Mouse (Mus musculus) frontal cortex, postnatal 25 days (tissue): ENCODE data around the gene Mob3c.

Experiments
- DNase-seq, 2 experiments: peaks; one replicate each; pipeline ENCODE4 v3.0.0; 2022; ENCODE audit warnings: low spot score in 2 of 2

Gene Mob3c

DNA sequence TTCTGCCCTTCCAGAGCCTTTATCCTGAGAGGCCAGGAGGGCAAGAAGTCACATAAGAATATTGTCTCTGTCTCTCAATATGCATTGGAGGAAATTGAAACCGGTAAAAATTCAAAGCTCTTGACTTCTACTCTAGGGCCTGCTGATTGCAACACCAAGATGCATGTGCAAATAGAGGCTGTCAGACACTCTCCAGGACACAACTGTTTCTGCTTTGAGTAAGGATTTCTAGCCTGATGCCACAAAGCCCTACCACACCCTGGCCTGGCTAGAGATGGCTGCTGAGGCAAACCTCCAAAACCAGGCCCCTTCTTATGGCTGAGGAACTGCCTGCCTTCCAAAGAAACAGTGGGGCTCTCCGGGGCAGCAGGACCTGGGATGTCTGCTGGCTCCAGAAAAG, 7.7 kb downstream of the Mob3c start:
- no peak for DNase-seq

DNA sequence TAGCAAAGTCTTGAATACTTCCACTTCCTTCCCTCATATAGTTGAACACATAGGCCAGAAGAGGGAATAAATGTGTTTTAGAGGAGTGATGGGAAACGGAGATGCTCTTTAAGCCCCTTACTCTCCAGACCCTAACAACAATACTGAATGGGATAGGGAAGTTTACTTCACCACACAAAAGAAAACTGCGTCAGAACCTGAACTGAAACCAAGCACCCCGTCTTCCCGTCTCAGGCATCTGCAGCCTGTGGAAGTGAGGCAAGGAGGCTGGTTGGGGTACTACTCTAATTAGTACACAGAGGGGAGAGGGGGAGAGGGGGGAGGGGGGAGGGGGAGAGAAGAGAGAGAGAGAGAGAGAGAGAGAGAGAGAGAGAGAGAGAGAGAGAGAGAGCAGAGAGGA, 10.3 kb downstream of the Mob3c start:
- DNase-seq = no peak

DNA sequence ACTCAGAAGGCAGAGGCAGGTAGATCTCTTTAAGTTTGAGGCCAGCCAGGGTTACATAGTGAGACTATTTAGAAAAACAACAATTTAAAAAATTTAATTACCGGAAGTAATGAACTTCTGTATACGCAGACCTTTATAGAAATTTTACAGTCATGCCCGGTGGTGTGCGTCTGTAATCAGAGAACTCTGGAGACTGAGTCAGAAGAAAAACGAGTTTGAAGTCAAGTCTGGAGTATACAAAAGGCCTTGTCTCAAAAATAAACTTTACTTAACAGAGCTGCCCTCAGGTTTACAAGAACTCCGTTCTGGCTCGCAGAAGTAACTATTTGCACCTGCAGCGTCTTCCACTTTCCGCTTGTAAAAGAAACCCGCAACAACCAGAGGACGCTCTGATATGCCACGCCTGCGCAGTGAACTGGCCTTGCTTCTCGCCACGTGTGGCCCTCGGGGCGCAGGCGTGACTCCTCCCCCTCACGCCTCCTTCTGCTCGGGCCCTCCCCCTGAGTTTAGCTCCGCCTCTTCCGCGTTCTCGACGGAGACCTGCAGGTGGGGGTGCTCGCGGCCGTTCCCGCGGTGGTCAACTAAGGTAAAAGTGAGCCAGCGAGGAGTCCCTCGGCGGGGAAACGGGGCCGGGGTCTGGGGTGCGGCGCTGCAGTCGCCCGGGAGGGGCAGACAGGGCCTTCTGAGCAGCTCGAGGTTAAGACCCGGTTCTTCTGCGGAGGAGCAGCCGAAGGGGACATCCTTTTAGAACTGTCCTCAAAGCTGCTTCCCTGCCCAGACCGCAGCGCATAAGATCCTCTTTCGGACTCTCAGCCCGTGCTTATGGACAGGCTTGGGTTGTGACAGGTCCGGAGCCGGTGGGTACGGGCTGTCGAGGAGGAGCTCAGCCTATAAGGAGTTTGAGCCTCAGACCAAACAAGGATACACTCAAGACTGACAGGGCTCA, 11.1 kb downstream of the Mob3c start, which contains the start of gene Mknk1:
TSS of gene Mknk1 (plus strand) at position 503 of the 946 bp plus-strand sequence.
- DNase-seq = peak; percentile 77 to 83

DNA sequence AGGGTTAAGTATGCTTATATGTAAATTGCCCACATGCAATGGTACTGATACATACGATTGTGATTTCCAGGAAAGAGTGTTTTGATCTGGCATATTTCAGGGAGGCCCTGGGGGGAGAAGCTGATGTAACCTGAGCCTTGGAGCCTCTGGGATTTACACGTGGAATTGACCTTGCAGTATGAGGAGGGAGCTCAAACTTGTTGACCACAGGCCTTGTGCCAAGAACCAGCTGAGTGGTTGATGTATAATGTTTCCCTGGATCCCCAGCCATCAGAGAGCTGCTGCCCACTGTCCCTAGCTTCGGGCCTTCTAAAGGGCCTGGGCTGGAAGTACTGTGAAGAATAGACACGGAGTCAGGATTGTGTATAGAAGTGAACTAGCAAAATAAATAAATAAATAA, 12.1 kb downstream of the Mob3c start:
- no peak for DNase-seq

DNA sequence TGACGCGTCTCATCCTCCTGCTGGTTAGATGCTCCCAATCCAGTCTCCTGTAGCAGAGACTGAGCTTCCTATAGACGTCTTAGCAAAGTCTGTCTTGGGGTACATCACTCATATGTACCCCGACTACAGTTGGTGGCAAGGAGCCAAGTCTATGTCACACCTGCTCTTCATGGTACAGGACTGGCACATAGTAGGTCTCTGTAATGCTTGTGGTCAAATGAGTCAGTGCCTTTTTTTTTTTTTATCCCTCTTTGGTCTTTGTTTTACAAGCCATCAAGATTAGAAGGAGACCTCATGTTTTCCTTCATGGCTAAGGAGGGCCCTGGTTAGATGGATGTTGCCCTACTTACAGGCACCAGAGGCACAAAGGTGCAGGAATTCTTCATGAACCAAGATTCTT, 12.9 kb downstream of the Mob3c start:
- no peak for DNase-seq

DNA sequence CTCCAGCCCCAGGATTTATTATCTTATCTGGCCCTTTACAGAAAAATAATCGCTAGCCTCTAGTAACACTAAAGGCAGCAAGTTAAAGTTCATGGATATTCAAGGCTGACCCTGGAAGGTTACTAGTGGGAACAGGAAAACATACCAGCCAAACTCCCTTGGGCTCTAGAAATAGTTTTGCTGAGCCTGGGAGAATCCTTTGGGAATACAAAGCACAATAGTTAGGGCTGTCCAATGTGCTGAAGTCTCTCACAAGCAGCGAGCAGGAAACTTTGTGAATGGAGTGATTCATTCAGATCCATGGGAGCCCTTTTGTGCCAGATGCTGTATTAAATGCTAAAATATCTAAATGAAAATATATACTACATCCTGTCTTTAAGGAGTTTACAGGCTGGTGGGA, 18.8 kb downstream of the Mob3c start:
- DNase-seq = no peak

DNA sequence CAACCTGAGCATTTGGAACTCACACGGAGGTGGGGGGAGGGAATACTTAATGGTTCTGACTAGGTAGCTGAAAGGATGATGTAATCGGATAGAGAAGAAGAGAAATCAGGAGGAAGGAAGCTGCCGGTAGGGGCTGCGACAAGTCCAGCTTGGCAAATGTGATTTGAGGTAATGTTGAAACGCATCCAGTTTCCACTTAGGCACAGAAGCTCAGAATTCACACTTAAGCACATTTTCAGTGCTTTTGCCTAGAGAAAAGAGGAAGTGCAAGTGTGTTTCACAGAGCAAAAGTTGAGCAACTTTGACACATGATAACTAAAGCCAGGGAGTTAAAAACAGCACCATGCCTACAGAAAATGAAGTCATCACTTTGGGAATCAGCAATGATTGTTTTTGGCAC, 19.5 kb downstream of the Mob3c start:
- no peak for DNase-seq

DNA sequence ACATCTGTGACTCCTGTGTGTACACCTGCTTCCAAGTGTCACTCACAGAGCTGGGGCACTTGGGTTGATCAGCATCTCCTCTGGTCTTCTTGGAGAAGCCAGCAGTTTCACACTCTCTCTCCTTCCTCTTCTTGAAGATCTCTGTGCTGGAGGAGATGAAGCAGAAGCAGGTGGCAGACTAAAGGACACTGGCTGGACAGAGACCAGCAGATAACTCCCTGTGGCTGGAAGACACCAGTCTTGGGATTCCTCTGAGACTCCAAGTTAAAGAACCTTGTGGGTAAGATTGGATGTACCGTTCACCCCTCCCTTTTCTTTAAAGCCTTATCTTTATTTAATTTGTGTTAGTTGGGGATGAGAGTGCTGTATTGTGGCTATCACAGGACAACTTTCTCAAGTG, 20.2 kb downstream of the Mob3c start:
- DNase-seq = no peak

DNA sequence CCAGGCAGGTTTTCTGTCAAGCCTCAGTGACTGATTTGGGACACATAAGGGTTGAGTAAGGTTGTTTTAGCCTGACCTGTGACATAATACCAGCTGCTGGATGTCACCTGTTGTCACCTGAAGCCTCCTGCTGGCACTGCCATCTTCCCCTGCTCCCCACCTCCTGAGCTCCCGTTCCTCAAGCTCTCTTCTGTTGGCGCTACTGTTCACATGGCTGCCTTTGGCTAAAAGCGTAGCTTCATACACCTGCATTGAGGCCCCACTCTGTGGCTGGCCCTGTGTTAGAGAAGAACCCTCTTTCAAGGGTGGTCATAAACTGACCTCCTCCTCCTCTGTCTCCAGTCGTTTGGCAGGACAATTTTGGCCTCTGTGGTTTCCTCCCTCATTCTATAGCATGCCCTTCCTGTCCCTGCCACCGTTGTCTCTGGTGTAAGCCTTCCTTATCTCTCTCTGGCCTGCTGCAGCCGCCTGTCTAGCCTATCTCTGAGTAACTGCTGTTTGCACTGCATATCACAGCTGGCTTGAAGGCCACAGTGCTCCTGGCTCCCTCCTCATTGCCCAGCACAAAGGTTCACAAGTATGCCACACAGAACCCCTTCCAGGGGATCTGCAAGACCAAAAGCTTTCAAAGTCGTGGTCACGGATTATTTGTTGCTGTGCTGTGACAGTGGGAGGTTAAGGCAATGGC, 21.2 kb downstream of the Mob3c start:
- DNase-seq = no peak

DNA sequence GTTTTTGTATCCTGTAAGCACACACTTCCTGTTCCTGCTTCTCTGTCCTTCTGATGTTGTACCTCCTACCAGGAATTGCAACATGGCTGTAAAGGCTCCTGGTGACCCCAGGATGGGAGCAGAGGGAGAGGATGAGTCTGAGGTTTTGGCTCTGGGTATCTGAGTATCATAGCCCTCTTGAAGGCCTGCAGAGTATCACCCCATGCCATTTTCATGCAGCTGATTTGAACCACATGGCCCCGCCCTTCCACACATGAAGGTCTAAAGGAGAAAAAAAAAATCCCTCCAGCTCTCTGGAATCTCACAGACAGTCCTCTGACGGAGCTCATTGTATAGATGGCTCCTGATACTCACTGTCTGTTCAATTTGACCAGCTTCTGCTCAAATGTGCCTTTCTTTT, 22.2 kb downstream of the Mob3c start:
- DNase-seq = no peak

DNA sequence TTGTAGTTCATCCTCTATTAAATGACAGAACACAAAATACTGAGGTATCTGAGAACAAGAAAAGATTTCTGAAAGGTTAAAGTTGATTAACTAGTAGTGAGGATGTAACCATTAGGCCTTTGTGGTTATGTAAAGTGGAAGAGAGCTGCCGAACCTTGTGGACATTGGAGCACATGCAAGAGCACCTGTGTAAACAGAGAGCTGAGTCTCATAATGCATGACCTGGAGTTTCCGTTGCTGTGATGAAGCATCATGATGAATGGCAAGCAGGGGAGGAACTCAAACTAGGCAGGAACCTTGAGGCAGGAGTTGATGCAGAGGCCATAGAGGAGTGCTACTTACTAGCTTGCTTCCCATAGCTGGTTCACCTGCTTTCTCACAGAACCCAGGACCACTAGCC, 22.7 kb downstream of the Mob3c start:
- no peak for DNase-seq

DNA sequence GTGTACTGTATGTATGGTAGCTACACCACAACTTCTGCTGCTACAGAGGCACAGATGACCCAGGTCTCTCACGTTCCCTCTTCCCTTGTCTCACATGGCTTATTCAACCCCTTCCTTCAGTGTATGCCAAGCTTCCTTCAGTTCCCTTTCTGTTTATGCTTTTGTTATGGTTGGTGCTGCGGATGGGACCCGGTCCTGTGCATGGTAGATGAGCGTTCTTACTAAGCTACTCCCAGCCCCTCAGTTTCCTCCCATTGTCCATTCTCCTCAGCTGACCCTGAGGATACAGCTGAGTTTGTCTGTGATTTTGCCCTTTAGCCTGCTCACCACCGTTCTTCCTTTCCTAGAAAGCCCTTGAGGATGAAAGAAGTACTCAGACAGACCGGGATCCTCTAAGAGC, 23.7 kb downstream of the Mob3c start:
- DNase-seq = no peak

DNA sequence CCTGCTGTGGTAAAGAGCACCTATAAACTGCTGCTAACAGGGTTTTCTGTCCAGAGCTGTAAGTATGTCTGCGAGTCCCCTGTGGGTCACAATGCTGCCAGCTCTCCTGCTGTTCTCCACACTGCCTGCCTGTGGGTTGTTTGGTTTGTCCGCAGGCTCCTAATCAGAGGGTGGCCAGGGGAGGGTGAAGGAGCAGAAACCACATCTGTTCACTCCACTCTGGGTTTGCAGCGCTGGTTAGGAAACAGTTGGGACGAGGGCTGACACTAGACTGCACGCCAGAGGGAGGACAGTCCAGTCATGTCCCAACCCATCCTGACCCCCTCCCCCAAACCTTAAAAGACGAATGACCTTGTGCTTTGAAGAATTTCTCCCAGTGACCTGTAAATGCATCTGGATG, 27.2 kb downstream of the Mob3c start:
- DNase-seq = no peak

DNA sequence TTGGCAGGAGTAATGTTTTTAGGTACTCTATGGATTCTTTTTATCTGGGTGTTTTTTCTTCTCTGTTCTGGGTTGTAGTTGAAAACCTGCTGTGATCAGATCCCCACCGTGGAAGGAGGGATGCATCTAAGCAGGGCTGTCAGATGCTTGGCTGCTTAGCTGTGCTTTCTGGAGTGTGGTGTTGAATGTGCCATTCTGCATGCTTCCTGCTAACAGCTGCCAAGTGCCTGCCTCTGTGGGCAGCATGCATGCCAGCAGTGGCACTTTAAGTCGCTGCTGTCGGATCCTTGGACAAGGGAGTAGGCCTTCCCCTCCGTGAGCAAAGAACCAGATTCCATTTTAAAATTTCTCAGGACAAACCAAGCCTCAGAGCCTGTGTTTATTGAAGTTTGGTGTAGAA, 27.7 kb downstream of the Mob3c start:
- DNase-seq = no peak

DNA sequence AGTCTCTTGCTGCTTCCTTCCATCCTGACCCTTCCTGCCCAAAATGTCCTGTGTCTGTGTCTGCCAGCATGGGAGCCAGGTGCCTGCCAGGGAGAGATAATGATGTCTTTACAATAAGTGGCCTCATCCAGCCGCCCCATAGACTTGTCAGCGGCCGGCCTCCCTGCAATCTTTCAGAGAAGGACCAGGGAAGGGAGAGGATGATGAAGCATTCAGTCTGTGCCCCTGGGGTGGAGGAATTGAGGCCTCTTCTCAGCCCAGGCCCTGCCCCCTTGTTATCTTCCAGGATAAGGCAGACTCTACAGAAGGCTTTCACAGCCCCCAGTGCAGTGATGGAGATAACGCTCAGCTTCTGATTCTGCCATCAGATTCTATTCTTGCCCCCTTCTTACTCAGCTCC, 28.4 kb downstream of the Mob3c start:
- no peak for DNase-seq

DNA sequence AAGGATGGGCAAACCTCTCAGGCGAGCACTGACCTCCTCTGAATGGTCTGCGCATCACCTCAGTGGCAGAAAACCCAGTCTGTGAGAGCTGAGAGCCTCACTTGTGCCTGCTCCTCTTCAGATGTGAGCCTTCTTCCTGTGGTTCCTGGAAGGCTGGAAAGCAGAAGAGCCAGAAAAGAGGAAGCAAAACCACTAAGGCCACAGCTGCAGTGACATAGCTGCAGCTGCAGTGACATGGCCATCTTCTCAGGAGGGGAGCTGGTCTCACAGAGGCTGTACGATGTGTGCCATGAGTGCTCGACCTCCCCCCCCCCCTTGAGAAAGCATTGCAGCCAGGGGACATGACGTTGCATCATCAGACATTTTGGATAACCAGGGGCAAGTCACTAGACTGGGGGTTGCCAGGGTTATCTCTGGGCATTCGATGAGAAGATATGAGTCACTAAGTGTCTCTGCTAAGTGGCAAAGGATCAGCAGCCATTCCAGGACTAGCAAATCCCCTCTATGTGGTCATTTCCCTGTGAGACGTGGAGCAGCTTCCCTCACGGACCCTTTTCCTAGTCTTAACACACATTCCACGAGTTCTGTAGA, 29.5 kb downstream of the Mob3c start:
- DNase-seq = no peak

DNA sequence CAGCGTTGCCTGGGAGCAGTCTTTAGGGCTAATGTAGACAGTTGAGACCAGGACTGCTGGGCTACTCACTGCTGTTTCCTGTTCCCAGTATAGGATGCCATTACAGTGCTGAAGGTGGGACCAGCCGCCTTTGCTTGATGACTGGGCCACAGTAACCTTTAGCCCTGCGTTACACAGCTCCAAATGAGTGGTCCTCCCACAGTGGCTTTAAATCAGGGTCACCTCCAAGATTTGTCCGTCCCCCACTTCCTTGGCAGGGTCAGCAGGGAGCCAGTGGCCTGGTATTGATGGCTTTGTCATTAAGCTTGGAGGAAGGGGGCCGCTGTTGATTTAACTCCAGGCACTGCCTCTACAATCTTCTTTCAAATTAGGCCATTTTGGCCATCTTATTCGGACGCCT, 35.5 kb downstream of the Mob3c start:
- no peak for DNase-seq

DNA sequence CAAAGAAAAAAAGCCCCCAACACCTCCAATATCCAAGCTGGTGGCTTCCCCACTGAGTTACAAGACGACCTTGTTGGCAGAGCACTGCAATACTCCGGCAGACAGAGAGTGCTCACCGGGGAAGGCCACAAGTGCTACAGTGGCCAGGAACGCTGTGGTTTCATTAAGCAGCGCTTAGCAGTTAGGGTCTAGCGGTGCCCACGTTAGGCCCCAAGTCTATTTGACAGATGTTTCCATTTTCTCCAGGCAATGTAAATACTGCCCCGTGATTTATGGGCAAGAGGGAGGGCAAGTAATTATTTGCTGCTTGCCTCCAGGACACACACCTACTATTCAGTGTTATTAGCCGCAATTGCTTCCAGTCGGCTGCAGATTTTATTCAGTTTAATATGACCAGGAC, 36.0 kb downstream of the Mob3c start:
- DNase-seq = no peak

DNA sequence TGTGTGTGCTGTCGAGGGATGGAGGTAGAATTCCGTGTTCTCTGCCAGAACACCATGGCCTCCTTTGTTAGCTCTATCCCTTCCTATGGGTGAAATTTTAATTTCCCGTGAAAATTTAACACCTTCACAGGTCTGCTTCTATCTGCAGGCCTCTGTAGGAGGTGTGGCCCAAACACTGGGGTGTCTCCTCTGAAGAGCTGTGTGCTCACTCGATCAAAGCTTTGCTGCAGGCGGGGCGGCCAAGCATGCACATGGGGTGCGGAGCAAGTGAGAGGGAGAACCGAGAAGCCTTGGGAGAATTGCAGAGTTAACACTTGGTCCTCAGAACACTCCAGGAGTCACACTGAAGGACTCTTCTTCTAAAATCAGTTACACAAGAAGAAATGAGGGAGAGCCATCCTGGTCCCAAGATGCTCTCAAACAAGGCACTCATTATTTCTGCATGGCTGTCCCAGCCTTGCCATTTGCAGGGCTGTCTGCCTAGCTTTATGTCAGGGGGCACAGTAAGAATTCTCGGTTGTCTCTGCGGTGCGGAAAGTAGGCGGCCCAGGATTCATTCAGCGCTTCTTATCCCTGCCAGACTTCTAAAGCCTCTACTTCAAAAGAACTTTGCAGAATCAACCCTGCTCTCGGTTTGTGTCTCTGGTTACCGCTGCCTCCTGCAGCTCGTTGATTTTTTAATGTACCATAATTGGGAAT, 41.8 kb downstream of the Mob3c start:
- DNase-seq = no peak

DNA sequence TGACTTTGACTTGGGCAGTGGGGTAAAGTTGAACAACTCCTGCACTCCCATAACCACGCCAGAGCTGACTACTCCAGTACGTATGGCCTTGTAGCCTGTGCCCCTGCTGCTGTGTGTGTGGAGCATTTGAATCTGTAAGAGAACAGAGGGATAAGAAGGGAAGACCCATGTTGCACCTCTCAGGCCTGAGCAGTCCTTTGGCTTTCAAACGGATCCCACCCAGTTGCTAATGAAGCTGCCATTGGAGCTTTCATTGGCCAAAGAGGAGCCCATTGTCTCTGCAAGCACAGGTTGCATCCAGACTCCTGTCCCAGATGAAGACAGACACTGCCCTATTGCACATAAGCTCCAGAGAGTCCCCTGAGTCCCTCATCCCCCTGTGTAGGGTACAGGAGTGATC, 45.3 kb downstream of the Mob3c start:
- DNase-seq = no peak

DNA sequence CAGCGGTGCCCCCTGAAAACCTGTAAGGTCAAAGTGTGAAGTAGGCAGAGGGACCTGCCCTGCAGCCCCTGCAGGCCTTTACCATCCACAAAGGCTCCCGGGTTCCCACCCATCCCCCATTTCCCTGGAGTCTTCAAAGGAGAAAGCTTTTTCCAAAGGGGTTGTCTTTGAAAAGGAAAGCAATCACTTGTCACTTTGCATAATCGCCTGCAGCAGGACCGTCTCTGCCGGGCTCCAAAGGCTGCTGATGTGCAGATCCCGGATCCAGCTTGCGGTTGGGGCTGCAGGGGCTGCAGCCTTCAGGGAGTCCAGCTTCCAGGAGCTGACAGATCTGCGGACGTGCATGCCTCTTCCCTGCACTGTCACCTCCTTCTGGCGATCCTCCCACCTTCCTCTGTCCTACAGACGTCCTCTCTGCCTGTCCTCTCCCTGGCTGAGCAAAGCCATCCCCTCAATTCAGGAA, 50.4 kb downstream of the Mob3c start:
- no peak for DNase-seq

DNA sequence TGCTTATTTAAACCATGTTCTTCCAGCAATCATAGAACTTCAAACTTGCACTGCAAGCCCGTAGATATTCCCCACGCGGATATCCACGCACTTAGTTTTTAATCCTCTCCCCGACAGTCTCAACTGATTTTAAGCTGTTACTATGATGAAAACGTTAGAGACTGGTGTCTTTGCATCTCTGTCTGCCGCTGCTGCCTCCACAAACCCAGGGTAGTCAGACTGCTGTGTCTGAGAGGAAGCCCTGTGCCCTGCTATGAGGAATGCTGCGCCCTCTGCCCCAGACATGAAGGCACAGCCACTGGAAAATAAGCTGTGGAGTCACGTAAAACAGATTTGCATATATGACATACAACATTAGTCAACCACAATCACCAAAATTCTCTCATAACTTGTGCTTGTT, 50.9 kb downstream of the Mob3c start:
- no peak for DNase-seq
